Mouse (Mus musculus) T-helper 17 cell (primary cell): ENCODE data around the gene Wnt10b.
"Not testable (repeated sequence)": the region's sequence is repeated elsewhere in the genome, so short reads cannot be mapped to it uniquely, and the experiment has no call there.

Experiments used
- in situ Hi-C, 2 experiments: fragments of 300-600 bp; cut with MboI, MseI; formaldehyde crosslinking; loops; 1 replicate in 1 of 2; 2 replicates in 1 of 2; pipeline ENCODE4 v1.15.1; 2025; ENCODE audit warnings: high pct_unique_total_duplicates in 2 of 2

The Wnt10b gene

GRCm38 (mm10) chr15:98775533-98775932, 2.4 kb downstream of the Wnt10b start:
- in situ Hi-C loops, result loop anchor here in 1 of 2 experiments (5.0 kb wide), 1 partner anchor 63 kb away; no protein-coding TSS in a partner anchor

- in situ Hi-C loops, result no loop called here
Observed at GRCm38 (mm10) chr15:98774096-98774495, 3.9 kb downstream of the Wnt10b start.

GRCm38 (mm10) chr15:98772511-98773211, 5.3 kb downstream of the Wnt10b start:
- in situ Hi-C loops, result no loop called here

- in situ Hi-C loops, result no loop called here
Observed at GRCm38 (mm10) chr15:98771813-98772425, 6.0 kb downstream of the Wnt10b start.

GRCm38 (mm10) chr15:98768259-98768658, 9.7 kb downstream of the Wnt10b start:
- in situ Hi-C loops, result no loop called here

- in situ Hi-C loops, result no loop called here
Observed at GRCm38 (mm10) chr15:98765929-98766328, 12.0 kb downstream of the Wnt10b start.

- in situ Hi-C loops, result no loop called here
Observed at GRCm38 (mm10) chr15:98762670-98763529, 15.1 kb downstream of the Wnt10b start, which contains the start of gene Arf3. Gene Arf3 (minus strand): TSS chr15:98763214.

GRCm38 (mm10) chr15:98762201-98762621, 15.7 kb downstream of the Wnt10b start:
- in situ Hi-C loops, result no loop called here

- in situ Hi-C loops, result no loop called here
Observed at GRCm38 (mm10) chr15:98754125-98754524, 23.8 kb downstream of the Wnt10b start.

GRCm38 (mm10) chr15:98753021-98753423, 24.9 kb downstream of the Wnt10b start:
- in situ Hi-C loops, result no loop called here

GRCm38 (mm10) chr15:98749093-98749492, 28.9 kb downstream of the Wnt10b start:
- in situ Hi-C loops, result no loop called here

- in situ Hi-C loops, result no loop called here
Observed at GRCm38 (mm10) chr15:98747296-98747695, 30.7 kb downstream of the Wnt10b start.

GRCm38 (mm10) chr15:98746344-98746965, 31.5 kb downstream of the Wnt10b start:
- in situ Hi-C loops, result no loop called here

GRCm38 (mm10) chr15:98743863-98744262, 34.1 kb downstream of the Wnt10b start:
- in situ Hi-C loops, result not testable (repeated sequence)

- in situ Hi-C loops, result no loop called here
Observed at GRCm38 (mm10) chr15:98742766-98743428, 35.1 kb downstream of the Wnt10b start.

GRCm38 (mm10) chr15:98740219-98740618, 37.7 kb downstream of the Wnt10b start:
- in situ Hi-C loops, result no loop called here

GRCm38 (mm10) chr15:98738796-98739195, 39.2 kb downstream of the Wnt10b start:
- in situ Hi-C loops, result no loop called here

- in situ Hi-C loops, result no loop called here
Observed at GRCm38 (mm10) chr15:98737881-98738280, 40.1 kb downstream of the Wnt10b start.

GRCm38 (mm10) chr15:98736521-98736920, 41.4 kb downstream of the Wnt10b start:
- in situ Hi-C loops, result no loop called here

GRCm38 (mm10) chr15:98733976-98734566, 43.9 kb downstream of the Wnt10b start:
- in situ Hi-C loops, result no loop called here

- in situ Hi-C loops, result no loop called here
Observed at GRCm38 (mm10) chr15:98733370-98733769, 44.6 kb downstream of the Wnt10b start.
